Mouse (Mus musculus): ENCODE data around the gene Tsen2. TPM values are rescaled to one million over a fixed set of nuclear protein-coding genes. Genes with fewer than 3 reads are reported as not detected.

The Tsen2 gene
- polyA plus RNA-seq, 1 experiment from 2014 or later, result 40.9 TPM

GRCm38 (mm10) chr6:115583430-115584125 lies 39.1 kb downstream of the Tsen2 start:
- no peak overlapping the region for H3K4me2 ChIP-seq (ENCODE audit: low read length)
- no peaks in the 10 kb centered on the region for H3K4me1 ChIP-seq (ENCODE audit: control insufficient read depth, insufficient read depth, low read length)
- H3K4me3 ChIP-seq (ENCODE audit: low read depth, low read length), result no peak overlapping the region
- H3K9me3 ChIP-seq (replicated peaks; ENCODE audit: control insufficient read depth, low read length), result no peaks in the 10 kb centered on the region
- WGBS, result 80% methylated on average over 6 of the region's 6 CpGs
- DNase-seq (ENCODE audit: low spot score) (no peak), ATAC-seq (no peak)
- peaks cover 18% of the 10 kb centered on the region for H3K36me3 ChIP-seq (ENCODE audit: control insufficient read depth, insufficient read depth, low read length)
- H3K9ac ChIP-seq (ENCODE audit: low read length), result no peak overlapping the region
- H3K27ac ChIP-seq (ENCODE audit: low read depth, low read length), result no peak overlapping the region
- H3K27me3 ChIP-seq (replicated peaks; ENCODE audit: control insufficient read depth, insufficient read depth, low read length), result no peaks in the 10 kb centered on the region

- no peak for ATAC-seq
- H3K4me3 ChIP-seq (ENCODE audit: low read depth, low read length), result no peak overlapping the region
- no peak overlapping the region for H3K9ac ChIP-seq (ENCODE audit: low read length)
- peaks cover 13% of the 10 kb centered on the region for H3K36me3 ChIP-seq (ENCODE audit: control insufficient read depth, insufficient read depth, low read length)
- no peak overlapping the region for H3K4me2 ChIP-seq (ENCODE audit: low read length)
- no peak for DNase-seq (ENCODE audit: low spot score)
- no peak overlapping the region for H3K27ac ChIP-seq (ENCODE audit: low read depth, low read length)
- no peaks in the 10 kb centered on the region for H3K4me1 ChIP-seq (ENCODE audit: control insufficient read depth, insufficient read depth, low read length)
- H3K27me3 ChIP-seq (replicated peaks; ENCODE audit: control insufficient read depth, insufficient read depth, low read length), result no peaks in the 10 kb centered on the region
- H3K9me3 ChIP-seq (replicated peaks; ENCODE audit: control insufficient read depth, low read length), result no peaks in the 10 kb centered on the region
- 64% methylated on average over 3 of the region's 3 CpGs for WGBS
Observed at GRCm38 (mm10) chr6:115584176-115584575, 39.7 kb downstream of the Tsen2 start.

- no peak for ATAC-seq
- Histone ChIP-seq H3K36me3 (ENCODE audit: control insufficient read depth, insufficient read depth, low read length) (no peaks in the 10 kb centered on the region), H3K27ac (ENCODE audit: low read depth, low read length) (no peak overlapping the region), H3K9me3 (replicated peaks; ENCODE audit: control insufficient read depth, low read length) (no peaks in the 10 kb centered on the region), H3K4me1 (ENCODE audit: control insufficient read depth, insufficient read depth, low read length) (no peaks in the 10 kb centered on the region), H3K9ac (ENCODE audit: low read length) (no peak overlapping the region), H3K4me3 (ENCODE audit: low read depth, low read length) (no peak overlapping the region), H3K27me3 (replicated peaks; ENCODE audit: control insufficient read depth, insufficient read depth, low read length) (no peaks in the 10 kb centered on the region), H3K4me2 (ENCODE audit: low read length) (no peak overlapping the region)
- no peak for DNase-seq (ENCODE audit: low spot score)
- WGBS, result 90% methylated on average over 10 of the region's 10 CpGs
Observed at GRCm38 (mm10) chr6:115586321-115586720, 41.9 kb downstream of the Tsen2 start.

- Histone ChIP-seq H3K4me2 (ENCODE audit: low read length) (no peak overlapping the region), H3K27me3 (replicated peaks; ENCODE audit: control insufficient read depth, insufficient read depth, low read length) (no peaks in the 10 kb centered on the region), H3K9ac (ENCODE audit: low read length) (no peak overlapping the region), H3K27ac (ENCODE audit: low read depth, low read length) (no peak overlapping the region), H3K9me3 (replicated peaks; ENCODE audit: control insufficient read depth, low read length) (no peaks in the 10 kb centered on the region), H3K4me3 (ENCODE audit: low read depth, low read length) (no peak overlapping the region), H3K36me3 (ENCODE audit: control insufficient read depth, insufficient read depth, low read length) (no peaks in the 10 kb centered on the region), H3K4me1 (ENCODE audit: control insufficient read depth, insufficient read depth, low read length) (no peaks in the 10 kb centered on the region)
- 91% methylated on average over 19 of the region's 19 CpGs for WGBS
- no peak for ATAC-seq
- DNase-seq (ENCODE audit: low spot score), result no peak
Observed at GRCm38 (mm10) chr6:115591692-115592359, 47.4 kb downstream of the Tsen2 start.

- H3K4me3 ChIP-seq (ENCODE audit: low read depth, low read length), result no peak within 1 kb of the TSS
- no peak within 1 kb of the TSS for H3K9ac ChIP-seq (ENCODE audit: low read length)
- no peak within 1 kb of the TSS for H3K4me2 ChIP-seq (ENCODE audit: low read length)
- H3K27me3 ChIP-seq (replicated peaks; ENCODE audit: control insufficient read depth, insufficient read depth, low read length), result no peaks in the 10 kb centered on the region
- ATAC-seq (no peak), DNase-seq (ENCODE audit: low spot score) (no peak)
- 63% methylated on average over 5 of the region's 5 CpGs for WGBS
- H3K4me1 ChIP-seq (ENCODE audit: control insufficient read depth, insufficient read depth, low read length), result no peaks in the 10 kb centered on the region
- H3K27ac ChIP-seq (ENCODE audit: low read depth, low read length), result no peak within 1 kb of the TSS
- H3K36me3 ChIP-seq (ENCODE audit: control insufficient read depth, insufficient read depth, low read length), result no peaks in the 10 kb centered on the region
- no peaks in the 10 kb centered on the region for H3K9me3 ChIP-seq (replicated peaks; ENCODE audit: control insufficient read depth, low read length)
Observed at GRCm38 (mm10) chr6:115592458-115592857, 48.0 kb downstream of the Tsen2 start, which contains the start of gene Mkrn2os. Gene Mkrn2os, minus strand, starts transcription at chr6:115592576.

GRCm38 (mm10) chr6:115593252-115593651 lies 48.8 kb downstream of the Tsen2 start:
- H3K27ac ChIP-seq (ENCODE audit: low read depth, low read length), result no peak overlapping the region
- no peaks in the 10 kb centered on the region for H3K36me3 ChIP-seq (ENCODE audit: control insufficient read depth, insufficient read depth, low read length)
- ATAC-seq, result no peak
- WGBS, result 69% methylated on average over 4 of the region's 4 CpGs
- no peak overlapping the region for H3K4me3 ChIP-seq (ENCODE audit: low read depth, low read length)
- no peak overlapping the region for H3K4me2 ChIP-seq (ENCODE audit: low read length)
- no peak overlapping the region for H3K9ac ChIP-seq (ENCODE audit: low read length)
- no peaks in the 10 kb centered on the region for H3K27me3 ChIP-seq (replicated peaks; ENCODE audit: control insufficient read depth, insufficient read depth, low read length)
- no peak for DNase-seq (ENCODE audit: low spot score)
- no peaks in the 10 kb centered on the region for H3K4me1 ChIP-seq (ENCODE audit: control insufficient read depth, insufficient read depth, low read length)
- no peaks in the 10 kb centered on the region for H3K9me3 ChIP-seq (replicated peaks; ENCODE audit: control insufficient read depth, low read length)

- Histone ChIP-seq H3K4me1 (ENCODE audit: control insufficient read depth, insufficient read depth, low read length) (no peaks in the 10 kb centered on the region), H3K9me3 (replicated peaks; ENCODE audit: control insufficient read depth, low read length) (no peaks in the 10 kb centered on the region), H3K27ac (ENCODE audit: low read depth, low read length) (no peak overlapping the region), H3K36me3 (ENCODE audit: control insufficient read depth, insufficient read depth, low read length) (no peaks in the 10 kb centered on the region), H3K27me3 (replicated peaks; ENCODE audit: control insufficient read depth, insufficient read depth, low read length) (no peaks in the 10 kb centered on the region), H3K4me3 (ENCODE audit: low read depth, low read length) (no peak overlapping the region), H3K4me2 (ENCODE audit: low read length) (no peak overlapping the region), H3K9ac (ENCODE audit: low read length) (no peak overlapping the region)
- WGBS, result 84% methylated on average over 3 of the region's 3 CpGs
- no peak for ATAC-seq
- no peak for DNase-seq (ENCODE audit: low spot score)
Observed at GRCm38 (mm10) chr6:115594463-115594862, 50.0 kb downstream of the Tsen2 start.

GRCm38 (mm10) chr6:115595667-115596066 lies 51.2 kb downstream of the Tsen2 start:
- no peaks in the 10 kb centered on the region for H3K9me3 ChIP-seq (replicated peaks; ENCODE audit: control insufficient read depth, low read length)
- ATAC-seq (no peak), DNase-seq (ENCODE audit: low spot score) (no peak)
- no peaks in the 10 kb centered on the region for H3K36me3 ChIP-seq (ENCODE audit: control insufficient read depth, insufficient read depth, low read length)
- H3K4me2 ChIP-seq (ENCODE audit: low read length), result no peak overlapping the region
- 68% methylated on average over 3 of the region's 3 CpGs for WGBS
- no peaks in the 10 kb centered on the region for H3K27me3 ChIP-seq (replicated peaks; ENCODE audit: control insufficient read depth, insufficient read depth, low read length)
- no peak overlapping the region for H3K9ac ChIP-seq (ENCODE audit: low read length)
- H3K4me1 ChIP-seq (ENCODE audit: control insufficient read depth, insufficient read depth, low read length), result no peaks in the 10 kb centered on the region
- no peak overlapping the region for H3K27ac ChIP-seq (ENCODE audit: low read depth, low read length)
- H3K4me3 ChIP-seq (ENCODE audit: low read depth, low read length), result no peak overlapping the region

GRCm38 (mm10) chr6:115601322-115601714 lies 56.9 kb downstream of the Tsen2 start:
- H3K9ac ChIP-seq (ENCODE audit: low read length), result 0 out of 2 replicates have a peak overlapping the region, but pooled peaks have one; percentile 88
- 67% methylated on average over 4 of the region's 4 CpGs for WGBS
- ATAC-seq, result peak; percentile 10; the same call in 1 of the 2 replicates

More at GRCm38 (mm10) chr6:115601322-115601714, 56.9 kb downstream of the Tsen2 start:
- no peak overlapping the region for H3K27ac ChIP-seq (ENCODE audit: low read depth, low read length)
- H3K4me1 ChIP-seq (ENCODE audit: control insufficient read depth, insufficient read depth, low read length), result peaks cover 8% of the 10 kb centered on the region
- DNase-seq (ENCODE audit: low spot score), result no peak
- H3K4me2 ChIP-seq (ENCODE audit: low read length), result peak overlapping the region; percentile 67; the same call in 1 of the 2 replicates
- H3K9me3 ChIP-seq (replicated peaks; ENCODE audit: control insufficient read depth, low read length), result no peaks in the 10 kb centered on the region
- 0 out of 2 replicates have a peak, but pooled peaks cover 4% of the 10 kb centered on the region for H3K36me3 ChIP-seq (ENCODE audit: control insufficient read depth, insufficient read depth, low read length)
- peak overlapping the region; percentile 75 for H3K4me3 ChIP-seq (ENCODE audit: low read depth, low read length)
- H3K27me3 ChIP-seq (replicated peaks; ENCODE audit: control insufficient read depth, insufficient read depth, low read length), result no peaks in the 10 kb centered on the region
